Mouse (Mus musculus) hindbrain, embryonic 12.5 days (tissue): ENCODE results near the gene Nfe2l1. TPM values are rescaled to one million over a fixed set of nuclear protein-coding genes. Genes with fewer than 3 reads are reported as not detected.
"Not testable (repeated sequence)": the region's sequence is repeated elsewhere in the genome, so short reads cannot be mapped to it uniquely, and the experiment has no call there.

ENCODE experiments used
- ATAC-seq: fragments of 200-750 bp; cut with Nextera tagmentation; 2 replicates; pipeline ENCODE4 v1.8.0; 2017; ENCODE audit warnings: moderate TSS enrichment; ENCODE audit not compliant: low FRiP score
- H3K27ac ChIP-seq: fragments of 300-500 bp; sonication (generic); 2 replicates; pipeline ENCODE4 v1.5.1; 2016; ENCODE audit warnings: mild to moderate bottlenecking
- H3K27me3 ChIP-seq: fragments of 300-500 bp; sonication (generic); 2 replicates; pipeline ENCODE4 v1.6.1; 2016; ENCODE audit warnings: mild to moderate bottlenecking
- H3K36me3 ChIP-seq: fragments of 300-500 bp; sonication (generic); 2 replicates; pipeline ENCODE4 v1.6.1; 2016; ENCODE audit warnings: mild to moderate bottlenecking
- H3K4me1 ChIP-seq: fragments of 300-500 bp; sonication (generic); 2 replicates; pipeline ENCODE4 v1.6.1; 2016
- H3K4me2 ChIP-seq: fragments of 300-500 bp; sonication (generic); replicated peaks from 2 replicates; pipeline ENCODE4 v1.6.1; 2016; ENCODE audit warnings: mild to moderate bottlenecking
- H3K4me3 ChIP-seq: fragments of 300-500 bp; sonication (generic); 2 replicates; pipeline ENCODE4 v1.5.1; 2016; ENCODE audit warnings: mild to moderate bottlenecking
- H3K9ac ChIP-seq: fragments of 300-500 bp; sonication (generic); 2 replicates; pipeline ENCODE4 v1.6.1; 2016; ENCODE audit warnings: mild to moderate bottlenecking, moderate library complexity
- H3K9me3 ChIP-seq: fragments of 300-500 bp; sonication (generic); replicated peaks from 2 replicates; pipeline ENCODE4 v1.6.1; 2016; ENCODE audit warnings: mild to moderate bottlenecking
- WGBS: fragments of 180-500 bp; shearing (Covaris S2); methylation state at CpG from one replicate; pipeline ENCODE4 v1.1.7; 2016; 5-methylcytosine and 5-hydroxymethylcytosine counted together
- polyA plus RNA-seq: library from polyadenylated mRNA; unstranded; fragments of >200 nt; fragmentation: Nextera tagmentation; extraction: Ambion mirVana; gene quantifications from 2 replicates; pipeline ENCODE4 v1.2.1, GENCODE M21; 2016

The Nfe2l1 gene
- polyA plus RNA-seq, 1 experiment from 2014 or later = 88.2 TPM

DNA sequence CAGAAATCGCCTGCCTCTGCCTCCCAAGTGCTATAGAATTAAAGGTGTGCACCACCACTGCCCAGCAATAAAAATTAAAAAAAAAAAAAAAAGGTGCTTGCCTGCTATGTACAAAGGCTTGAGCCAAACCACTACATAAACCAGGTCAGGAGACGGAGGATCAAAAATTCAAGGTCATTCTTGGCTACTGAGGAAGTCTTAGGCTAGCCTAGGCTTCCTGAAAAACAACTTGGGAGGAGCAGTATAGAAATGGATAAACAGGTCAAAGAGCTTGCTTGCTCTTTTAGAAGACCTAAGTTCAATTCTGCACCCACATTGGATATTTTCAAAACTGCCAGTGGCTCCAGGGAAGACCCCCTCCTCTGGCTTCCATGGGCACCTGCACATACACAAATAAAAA lies 15.3 kb downstream of the Nfe2l1 start:
- 91% methylated on average over 2 of the region's 2 CpGs for WGBS
- Histone ChIP-seq H3K4me1 (0 out of 2 replicates have a peak, but pooled peaks cover 3% of the 10 kb centered on the region), H3K36me3 (peaks cover 82% of the 10 kb centered on the region)

DNA sequence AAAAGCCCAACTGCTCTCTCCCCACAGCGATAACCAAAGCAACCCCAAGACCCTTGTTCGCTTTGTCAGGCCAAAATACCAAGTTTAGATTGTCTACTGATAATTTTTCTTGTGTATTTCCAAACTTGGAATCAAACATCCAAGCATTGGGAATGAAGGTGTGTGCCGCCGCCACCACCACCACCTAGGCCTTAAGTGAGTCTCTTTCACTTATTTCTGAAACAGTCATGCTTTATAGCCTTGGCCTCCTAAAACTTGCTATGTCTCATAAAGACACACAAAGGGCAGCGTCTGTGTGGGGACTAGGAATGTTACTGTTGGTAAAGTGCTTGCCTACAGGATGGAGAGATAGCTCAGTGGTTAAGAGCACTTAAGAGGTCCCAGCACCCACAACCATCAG lies 15.8 kb downstream of the Nfe2l1 start:
- Histone ChIP-seq H3K27me3 (no peaks in the 10 kb centered on the region), H3K27ac (no peak overlapping the region), H3K4me2 (no peak overlapping the region), H3K9me3 (no peaks in the 10 kb centered on the region), H3K36me3 (peaks cover 82% of the 10 kb centered on the region), H3K4me3 (no peak overlapping the region), H3K4me1 (0 out of 2 replicates have a peak, but pooled peaks cover 3% of the 10 kb centered on the region), H3K9ac (no peak overlapping the region)
- ATAC-seq = no peak
- WGBS = 91% methylated on average over 5 of the region's 5 CpGs

More for the DNA sequence above, 15.3 kb downstream of the Nfe2l1 start:
- Histone ChIP-seq H3K27ac (no peak overlapping the region), H3K9ac (no peak overlapping the region), H3K4me2 (no peak overlapping the region), H3K27me3 (no peaks in the 10 kb centered on the region), H3K4me3 (no peak overlapping the region), H3K9me3 (no peaks in the 10 kb centered on the region)
- ATAC-seq = no peak

DNA sequence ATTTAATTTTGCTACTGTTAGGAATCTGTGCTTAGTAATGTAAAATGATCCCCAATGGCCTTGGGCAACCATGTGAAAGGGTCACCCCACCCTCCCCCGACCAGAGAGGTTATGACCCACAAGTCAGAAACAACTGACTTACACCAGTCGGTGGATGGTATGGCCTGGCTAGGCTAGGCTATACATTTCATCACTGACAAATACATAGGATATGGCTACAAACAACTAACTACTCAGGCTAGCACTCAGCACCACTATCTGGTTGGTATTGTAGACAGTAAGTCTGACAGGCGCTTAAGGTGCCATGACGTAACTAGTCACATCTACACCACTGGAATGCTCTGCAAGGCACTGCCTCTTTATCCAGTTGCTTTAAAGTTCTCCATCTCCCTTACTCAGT lies 16.3 kb downstream of the Nfe2l1 start:
- 0 out of 2 replicates have a peak, but pooled peaks cover 3% of the 10 kb centered on the region for H3K4me1 ChIP-seq
- H3K4me2 ChIP-seq = no peak overlapping the region
- no peak for ATAC-seq
- H3K4me3 ChIP-seq = no peak overlapping the region
- no peaks in the 10 kb centered on the region for H3K9me3 ChIP-seq
- WGBS = 90% methylated on average over 4 of the region's 4 CpGs
- H3K36me3 ChIP-seq = peaks cover 82% of the 10 kb centered on the region
- no peaks in the 10 kb centered on the region for H3K27me3 ChIP-seq
- no peak overlapping the region for H3K9ac ChIP-seq
- H3K27ac ChIP-seq = no peak overlapping the region

DNA sequence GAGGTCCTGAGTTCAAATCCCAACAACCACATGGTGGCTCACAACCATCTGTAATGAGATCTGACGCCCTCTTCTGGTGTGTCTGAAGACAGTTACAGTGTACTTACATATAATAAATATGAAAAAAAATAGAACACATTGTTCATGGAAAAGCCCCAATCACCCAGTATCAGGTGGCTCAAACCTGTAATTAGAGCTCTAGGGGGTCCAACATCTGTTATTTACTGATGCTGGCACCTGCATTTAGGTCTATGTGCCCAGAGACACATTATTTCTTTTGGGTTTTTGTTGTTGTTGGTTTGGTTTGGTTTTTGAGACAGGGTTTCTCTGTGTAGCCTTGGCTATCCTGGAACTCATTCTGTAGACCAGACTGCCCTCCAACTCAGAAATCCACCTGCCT lies 18.6 kb downstream of the Nfe2l1 start:
- not testable (repeated sequence) for H3K27me3 ChIP-seq, H3K4me2 ChIP-seq, H3K9me3 ChIP-seq, H3K4me3 ChIP-seq, ATAC-seq, H3K9ac ChIP-seq, H3K4me1 ChIP-seq, H3K27ac ChIP-seq
- peaks cover 73% of the 10 kb centered on the region for H3K36me3 ChIP-seq
- WGBS = 75% methylated on average over 1 of the region's 1 CpGs

DNA sequence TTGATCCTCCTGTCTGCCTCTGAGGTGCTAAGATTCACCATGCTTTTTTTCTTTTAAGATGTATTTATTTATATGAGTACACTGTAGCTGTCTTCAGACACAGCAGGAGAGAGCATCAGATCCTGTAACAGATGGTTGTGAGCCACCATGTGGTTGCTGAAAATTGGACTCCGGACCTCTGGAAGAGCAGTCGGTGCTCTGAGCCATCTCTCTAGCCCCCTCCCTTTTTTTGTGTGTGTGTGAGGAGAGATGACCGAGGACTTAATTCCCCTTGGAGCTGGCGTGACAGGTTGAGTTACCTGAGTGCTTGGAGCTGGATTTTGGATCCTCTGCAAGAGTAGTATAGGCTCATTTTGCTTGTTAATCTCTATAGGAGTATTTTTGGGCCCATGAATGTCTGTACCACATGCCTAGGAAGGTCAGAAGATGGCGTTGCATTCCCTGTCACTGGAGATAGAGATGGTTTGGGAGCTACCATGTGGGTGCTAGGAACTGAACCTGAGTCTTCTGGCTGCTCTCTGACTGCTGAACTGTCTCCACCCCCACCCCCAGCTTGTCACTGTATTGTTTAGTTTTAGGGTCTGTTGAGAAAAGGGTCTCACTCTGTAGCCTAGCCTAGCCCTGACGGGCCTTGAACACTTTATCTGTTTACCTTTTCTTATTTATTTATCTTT lies 20.1 kb downstream of the Nfe2l1 start:
- no peaks in the 10 kb centered on the region for H3K9me3 ChIP-seq
- WGBS = 92% methylated on average over 6 of the region's 6 CpGs
- H3K4me2 ChIP-seq = no peak overlapping the region
- no peaks in the 10 kb centered on the region for H3K27me3 ChIP-seq
- no peaks in the 10 kb centered on the region for H3K4me1 ChIP-seq
- no peak overlapping the region for H3K9ac ChIP-seq
- no peak overlapping the region for H3K4me3 ChIP-seq
- no peak overlapping the region for H3K27ac ChIP-seq
- peaks cover 75% of the 10 kb centered on the region for H3K36me3 ChIP-seq
- no peak for ATAC-seq

DNA sequence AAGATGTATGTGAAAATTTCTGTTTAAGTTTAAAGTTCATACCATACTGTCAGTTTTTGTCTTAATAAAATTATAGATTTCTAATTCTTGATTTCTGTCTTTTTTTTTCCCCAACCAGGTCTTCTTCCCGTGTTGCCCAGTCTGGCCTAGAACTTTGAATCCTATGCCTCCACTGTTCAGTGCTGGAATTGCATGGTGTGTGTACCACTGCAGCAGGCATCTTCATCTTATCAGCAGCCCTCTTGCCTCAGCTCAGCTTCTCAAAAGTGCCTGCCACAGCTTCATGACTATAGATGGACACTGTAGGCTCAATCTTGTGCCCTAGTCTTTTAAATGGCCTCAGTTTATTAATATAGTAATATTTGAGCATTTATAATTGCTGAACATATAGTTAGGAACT lies 21.7 kb downstream of the Nfe2l1 start:
- no peaks in the 10 kb centered on the region for H3K4me1 ChIP-seq
- no peak overlapping the region for H3K27ac ChIP-seq
- peaks cover 84% of the 10 kb centered on the region for H3K36me3 ChIP-seq
- no peak overlapping the region for H3K4me3 ChIP-seq
- no peaks in the 10 kb centered on the region for H3K27me3 ChIP-seq
- ATAC-seq = no peak
- WGBS = 52% methylated on average over 1 of the region's 1 CpGs
- no peaks in the 10 kb centered on the region for H3K9me3 ChIP-seq
- H3K4me2 ChIP-seq = no peak overlapping the region
- H3K9ac ChIP-seq = no peak overlapping the region

DNA sequence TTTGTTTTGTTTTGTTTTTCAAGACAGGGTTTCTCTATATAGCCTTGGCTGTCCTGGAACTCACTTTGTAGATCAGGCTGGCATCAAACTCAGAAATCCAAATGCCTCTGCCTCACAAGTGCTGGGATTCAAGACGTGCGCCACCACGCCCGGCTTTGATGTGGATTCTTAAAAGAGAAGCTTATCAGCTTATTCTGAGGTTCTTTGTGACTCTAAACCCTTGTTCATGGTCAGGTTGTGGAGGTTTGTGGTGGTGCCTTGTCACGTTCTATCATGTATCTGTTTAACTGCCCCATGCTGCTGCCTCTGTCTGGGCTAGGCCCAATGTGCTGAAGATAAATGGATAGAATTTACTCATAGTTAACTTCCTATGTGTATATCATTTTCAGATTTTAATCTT lies 24.2 kb downstream of the Nfe2l1 start:
- H3K9ac ChIP-seq = no peak overlapping the region
- no peak overlapping the region for H3K27ac ChIP-seq
- H3K4me3 ChIP-seq = no peak overlapping the region
- H3K4me1 ChIP-seq = no peaks in the 10 kb centered on the region
- peaks cover 81% of the 10 kb centered on the region for H3K36me3 ChIP-seq
- H3K4me2 ChIP-seq = no peak overlapping the region
- no peak for ATAC-seq
- no peaks in the 10 kb centered on the region for H3K9me3 ChIP-seq
- WGBS = 95% methylated on average over 5 of the region's 5 CpGs
- no peaks in the 10 kb centered on the region for H3K27me3 ChIP-seq

DNA sequence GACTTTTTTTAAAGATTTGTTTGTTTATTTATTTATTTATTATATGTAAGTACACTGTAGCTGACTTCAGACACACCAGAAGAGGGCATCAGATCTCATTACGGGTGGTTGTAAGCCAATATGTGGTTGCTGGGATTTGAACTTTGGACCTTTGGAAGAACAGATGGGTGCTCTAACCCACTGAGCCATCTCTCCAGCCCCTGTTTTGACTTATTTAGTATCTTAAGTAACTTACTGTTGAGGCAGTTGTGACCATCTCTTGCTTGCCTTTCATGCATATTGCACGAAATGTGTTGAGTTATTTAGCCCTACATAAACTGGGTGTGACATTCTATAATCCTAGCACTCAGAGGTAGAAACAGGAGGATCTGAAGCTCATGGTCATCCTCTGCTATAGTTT lies 30.3 kb downstream of the Nfe2l1 start:
- H3K4me3 ChIP-seq = no peak overlapping the region
- ATAC-seq = no peak
- no peak overlapping the region for H3K4me2 ChIP-seq
- 91% methylated on average over 2 of the region's 2 CpGs for WGBS
- no peaks in the 10 kb centered on the region for H3K9me3 ChIP-seq
- peaks cover 46% of the 10 kb centered on the region for H3K36me3 ChIP-seq
- H3K9ac ChIP-seq = no peak overlapping the region
- no peak overlapping the region for H3K27ac ChIP-seq
- no peaks in the 10 kb centered on the region for H3K27me3 ChIP-seq
- H3K4me1 ChIP-seq = no peaks in the 10 kb centered on the region

DNA sequence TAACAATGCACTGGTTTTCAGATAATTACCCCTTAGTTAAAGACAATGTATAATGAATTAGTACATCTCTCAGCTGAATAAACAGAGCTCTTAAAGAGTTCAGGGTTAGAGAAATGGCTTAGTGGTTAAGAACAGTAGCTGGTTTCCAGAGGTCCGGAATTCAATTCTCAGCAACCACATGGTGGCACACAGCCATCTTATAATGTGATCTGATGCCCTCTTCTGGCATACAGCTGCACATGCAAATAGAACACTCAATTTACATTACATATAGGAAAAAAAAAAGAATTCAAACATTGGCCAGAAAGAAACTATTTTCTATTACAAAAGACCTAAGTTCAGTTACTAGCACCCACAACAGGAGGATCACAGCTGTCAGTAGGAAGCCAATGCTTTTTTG lies 33.2 kb downstream of the Nfe2l1 start:
- Histone ChIP-seq H3K9me3 (no peaks in the 10 kb centered on the region), H3K9ac (no peak overlapping the region), H3K4me2 (no peak overlapping the region), H3K36me3 (peaks cover 25% of the 10 kb centered on the region), H3K27ac (no peak overlapping the region), H3K4me3 (no peak overlapping the region), H3K4me1 (peaks cover 16% of the 10 kb centered on the region), H3K27me3 (no peaks in the 10 kb centered on the region)
- 76% methylated on average over 1 of the region's 1 CpGs for WGBS
- no peak for ATAC-seq

DNA sequence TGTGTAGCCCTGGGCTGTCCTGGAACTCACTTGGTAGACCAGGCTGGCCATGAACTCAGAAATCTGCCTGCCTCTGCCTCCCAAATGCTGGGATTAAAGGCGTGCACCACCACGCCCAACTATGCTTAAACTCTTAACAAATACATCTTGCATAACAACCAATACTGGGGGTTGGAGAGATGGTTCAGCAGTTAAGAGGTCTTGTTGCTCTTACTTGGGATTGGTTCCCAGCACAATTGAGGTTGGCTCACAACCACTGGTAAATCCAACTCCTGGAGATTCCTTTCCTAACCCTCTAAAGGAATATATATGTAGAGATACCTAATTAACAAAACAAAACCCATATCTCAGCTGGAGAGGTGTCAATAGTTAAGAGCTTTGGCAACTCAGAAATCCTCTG lies 33.7 kb downstream of the Nfe2l1 start:
- H3K4me2 ChIP-seq = no peak overlapping the region
- H3K4me3 ChIP-seq = no peak overlapping the region
- ATAC-seq = no peak
- H3K36me3 ChIP-seq = peaks cover 21% of the 10 kb centered on the region
- no peak overlapping the region for H3K27ac ChIP-seq
- H3K27me3 ChIP-seq = no peaks in the 10 kb centered on the region
- no peak overlapping the region for H3K9ac ChIP-seq
- H3K4me1 ChIP-seq = peaks cover 20% of the 10 kb centered on the region
- no peaks in the 10 kb centered on the region for H3K9me3 ChIP-seq
- WGBS = 96% methylated on average over 2 of the region's 2 CpGs

DNA sequence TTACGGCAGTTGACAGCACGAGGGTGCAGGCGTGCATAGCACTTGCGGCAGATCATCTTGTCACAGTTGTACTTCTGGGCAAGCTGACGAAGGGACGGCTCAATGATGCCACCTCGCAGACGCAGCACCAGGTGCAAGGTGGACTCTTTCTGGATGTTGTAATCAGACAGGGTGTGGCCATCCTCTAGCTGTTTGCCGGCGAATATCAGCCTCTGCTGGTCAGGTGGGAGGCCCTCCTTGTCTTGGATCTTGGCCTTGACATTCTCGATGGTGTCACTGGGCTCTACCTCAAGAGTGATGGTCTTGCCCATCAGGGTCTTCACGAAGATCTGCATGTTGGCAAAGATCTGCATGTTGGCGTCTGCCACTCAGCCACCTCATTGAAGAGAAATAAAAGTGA lies 34.3 kb downstream of the Nfe2l1 start:
- Histone ChIP-seq H3K9ac (no peak overlapping the region), H3K4me3 (no peak overlapping the region), H3K27me3 (no peaks in the 10 kb centered on the region), H3K9me3 (no peaks in the 10 kb centered on the region), H3K36me3 (peaks cover 16% of the 10 kb centered on the region), H3K27ac (no peak overlapping the region), H3K4me1 (peaks cover 26% of the 10 kb centered on the region), H3K4me2 (no peak overlapping the region)
- no peak for ATAC-seq
- WGBS = 96% methylated on average over 13 of the region's 13 CpGs

DNA sequence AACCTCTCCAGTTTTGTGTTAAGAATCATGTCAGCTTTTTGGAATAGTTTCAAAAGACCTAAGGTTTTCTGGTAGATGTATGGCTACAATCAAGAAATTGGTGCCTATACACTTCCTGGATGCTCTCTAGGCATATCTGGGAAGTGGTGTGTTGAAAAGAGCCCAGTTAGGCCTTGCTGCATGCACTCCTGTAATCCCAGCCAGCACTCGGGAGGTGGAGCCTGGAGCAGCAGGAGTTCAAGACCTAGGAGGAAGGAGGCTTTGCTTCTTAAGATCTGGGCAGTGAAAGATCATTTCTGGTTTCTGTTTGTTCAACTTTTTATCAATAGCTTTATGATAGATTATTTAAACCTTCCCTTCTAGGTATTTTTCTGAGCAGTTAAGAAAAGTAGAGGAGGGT lies 39.1 kb downstream of the Nfe2l1 start:
- Histone ChIP-seq H3K4me1 (peaks cover 33% of the 10 kb centered on the region), H3K9me3 (no peaks in the 10 kb centered on the region), H3K9ac (no peak overlapping the region), H3K27me3 (no peaks in the 10 kb centered on the region), H3K4me3 (peak overlapping the region; percentile 14; the same call in 1 of the 2 replicates), H3K36me3 (peaks cover 5% of the 10 kb centered on the region), H3K27ac (no peak overlapping the region), H3K4me2 (peak overlapping the region; percentile 79)
- whole genome bisulfite sequencing = 14% methylated on average over 1 of the region's 1 CpGs
- ATAC-seq = no peak

DNA sequence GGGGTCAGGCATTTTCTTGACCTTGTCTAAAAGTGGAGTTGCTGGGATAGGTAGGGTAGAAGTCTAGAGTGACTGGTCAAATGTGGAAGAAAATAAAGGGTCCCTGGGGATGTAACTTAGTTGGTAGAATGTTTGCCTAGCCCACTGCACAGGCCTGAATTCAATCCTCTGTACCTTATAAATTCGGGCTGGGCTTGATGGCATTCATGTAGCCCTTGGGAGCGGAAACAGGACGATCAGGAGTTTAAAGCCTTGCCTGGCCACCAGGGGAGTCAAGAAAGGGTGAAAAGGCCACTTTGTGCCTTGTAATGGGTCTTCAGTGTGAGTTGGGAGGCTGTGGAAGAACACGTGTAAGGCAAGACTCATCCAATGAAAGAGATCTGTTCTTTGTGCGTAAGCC lies 39.8 kb downstream of the Nfe2l1 start:
- no peak for ATAC-seq
- Histone ChIP-seq H3K4me1 (peaks cover 33% of the 10 kb centered on the region), H3K9ac (peak overlapping the region; percentile 91), H3K9me3 (no peaks in the 10 kb centered on the region), H3K4me3 (peak overlapping the region; percentile 95), H3K36me3 (no peaks in the 10 kb centered on the region), H3K4me2 (peak overlapping the region; percentile 79), H3K27ac (no peak overlapping the region), H3K27me3 (no peaks in the 10 kb centered on the region)
- 10% methylated on average over 5 of the region's 5 CpGs for WGBS
